Mouse (Mus musculus) 3T3-L1 (cell line): Measurements from ENCODE around the gene Rnf13.

Experiments used
- DNase-seq: peaks from one replicate; pipeline ENCODE4 v3.0.0-alpha.2; 2015; ENCODE audit warnings: low read depth, low spot score

Gene Rnf13

GRCm38 (mm10) chr3:57845786-57846661, 110.2 kb downstream of the Rnf13 start:
- DNase-seq: peak; percentile 67

DNA sequence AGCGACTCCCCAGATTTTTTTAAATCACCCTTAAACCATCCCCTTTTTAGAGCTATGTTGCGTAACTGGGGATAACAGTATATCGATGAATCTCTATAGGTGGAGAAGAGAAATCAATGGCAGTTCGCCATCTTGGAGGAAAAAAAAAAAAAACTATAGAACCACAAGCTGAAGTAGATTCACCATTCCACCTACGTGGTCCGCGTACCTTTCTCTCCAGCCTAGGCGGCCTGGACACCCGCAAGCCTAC, 110.7 kb downstream of the Rnf13 start:
- peak; percentile 72 for DNase-seq

- DNase-seq: peak; percentile 55
Measured at GRCm38 (mm10) chr3:57846912-57847759, 111.3 kb downstream of the Rnf13 start.

GRCm38 (mm10) chr3:57847760-57848185, 111.9 kb downstream of the Rnf13 start, which contains the start of gene Pfn2:
Gene Pfn2, minus strand, starts transcription at chr3:57848079.
- DNase-seq: peak; percentile 66

DNA sequence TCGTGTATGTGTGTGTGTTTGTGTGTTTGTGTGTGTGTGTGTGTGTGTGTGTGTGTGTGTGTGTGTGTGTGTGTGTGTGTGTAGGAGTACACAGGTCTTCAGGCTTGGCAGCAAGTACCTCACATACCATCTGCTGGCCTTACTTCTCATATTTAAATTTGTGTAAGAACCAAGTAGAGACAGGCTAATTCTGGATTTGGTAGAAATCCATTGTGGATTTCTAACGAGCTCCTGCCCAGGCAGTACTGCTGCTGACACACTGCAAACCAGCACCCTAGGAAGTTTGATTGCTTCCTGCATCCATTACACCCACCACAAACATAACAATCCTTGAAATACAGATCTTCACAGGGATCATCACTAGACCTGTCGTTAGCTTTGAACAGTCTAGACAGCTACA, 147.1 kb downstream of the Rnf13 start:
- no peak for DNase-seq
